Comparison of ENCODE assay signal across 1 mouse cellular context in the genomic region with DNA sequence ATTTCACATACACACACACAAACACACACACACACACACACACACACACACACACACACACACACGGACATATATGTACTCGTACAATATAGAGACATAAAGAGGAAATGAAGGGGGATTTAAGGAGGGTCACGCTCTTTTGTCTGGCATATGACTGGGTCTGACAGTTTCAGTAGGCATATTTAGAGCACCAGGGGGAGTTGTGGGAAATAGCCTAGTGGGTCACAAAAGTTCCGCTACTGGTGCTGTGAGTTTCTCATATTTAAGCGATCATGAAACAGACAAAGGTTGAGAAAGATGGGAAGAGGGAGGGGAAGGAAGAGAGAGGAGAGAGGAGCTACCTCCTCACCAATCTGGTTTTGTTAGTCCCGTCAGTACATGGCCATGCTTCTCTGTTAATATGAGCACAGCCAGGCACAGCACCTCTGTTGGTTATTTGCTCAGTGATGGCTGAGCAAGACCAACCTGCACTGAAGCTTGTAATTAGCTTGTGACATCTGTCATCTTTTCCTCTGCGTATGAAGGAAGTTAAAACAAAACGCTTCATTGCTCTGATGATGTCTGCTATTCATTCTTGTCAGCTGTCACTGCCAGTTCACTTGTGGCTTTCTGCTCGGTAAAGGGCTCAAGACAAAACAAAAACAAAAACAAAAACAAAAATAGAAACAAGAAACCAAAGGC.
A peak's percentile ranks its signal among the peaks of the same experiment; 100 is the strongest.
TF ChIP-seq lines count a peak whose summit lies in the region.

No protein-coding gene starts in this region.

TF ChIP-seq in CH12.LX, 34 proteins besides CTCF, POLR2A, EP300 and RAD21 (continued from another document):
- TF ChIP-seq USF1 (IDR thresholded peaks at IDR 0.05; ENCODE audit: low read depth, low read length) (no peak), ETS1 (conservative IDR thresholded peaks at IDR 0.05; ENCODE audit: low read depth, low read length) (peak; percentile 65), ZC3H11A (IDR thresholded peaks at IDR 0.05; ENCODE audit: low read depth, low read length) (no peak)
TF ChIP-seq in CH12.LX: peak in this region for 3.
